Mouse (Mus musculus) liver, embryonic 16.5 days (tissue): Measurements from ENCODE around the gene Ubxn1. TPM values are rescaled to one million over a fixed set of nuclear protein-coding genes. Genes with fewer than 3 reads are reported as not detected.
A peak's percentile ranks its signal among the peaks of the same experiment; 100 is the strongest.

ENCODE experiments used
- ATAC-seq: fragments of 200-750 bp; cut with Nextera tagmentation; 2 replicates; pipeline ENCODE4 v1.8.0; 2017; ENCODE audit warnings: low read depth, mild to moderate bottlenecking, moderate number of reproducible peaks, moderate library complexity
- H3K27ac ChIP-seq: fragments of 300-500 bp; sonication (generic); 2 replicates; pipeline ENCODE4 v1.5.1; 2014; ENCODE audit warnings: mild to moderate bottlenecking, low read length
- H3K27me3 ChIP-seq: fragments of 300-500 bp; sonication (generic); 2 replicates; pipeline ENCODE4 v1.6.1; 2014; ENCODE audit warnings: low read depth, low read length, mixed read lengths; ENCODE audit not compliant: control insufficient read depth, insufficient read depth
- H3K36me3 ChIP-seq: fragments of 300-500 bp; sonication (generic); 2 replicates; pipeline ENCODE4 v1.6.1; 2014; ENCODE audit warnings: mild to moderate bottlenecking; ENCODE audit not compliant: control insufficient read depth, insufficient read depth
- H3K4me1 ChIP-seq: fragments of 300-500 bp; sonication (generic); 2 replicates; pipeline ENCODE4 v1.6.1; 2014; ENCODE audit warnings: low read depth, low read length, mixed read lengths; ENCODE audit not compliant: control insufficient read depth
- H3K4me2 ChIP-seq: fragments of 300-500 bp; sonication (generic); 2 replicates; pipeline ENCODE4 v1.6.1; 2014; ENCODE audit warnings: low read depth, low read length, mixed read lengths
- H3K4me3 ChIP-seq: fragments of 300-500 bp; sonication (generic); 2 replicates; pipeline ENCODE4 v1.5.1; 2014; ENCODE audit warnings: low read depth, mild to moderate bottlenecking, low read length
- H3K9ac ChIP-seq: fragments of 300-500 bp; sonication (generic); 2 replicates; pipeline ENCODE4 v1.6.1; 2014; ENCODE audit warnings: low read depth, low read length
- H3K9me3 ChIP-seq: fragments of 300-500 bp; sonication (generic); replicated peaks from 2 replicates; pipeline ENCODE4 v1.6.1; 2016; ENCODE audit warnings: low read length; ENCODE audit not compliant: control insufficient read depth
- WGBS: fragments of 180-500 bp; shearing (Covaris S2); extraction: QIAGEN DNeasy Blood & Tissue Kit; methylation state at CpG from one replicate; pipeline ENCODE4 v1.1.7; 2014; ENCODE audit not compliant: insufficient replicate concordance; 5-methylcytosine and 5-hydroxymethylcytosine counted together
- polyA plus RNA-seq: library from polyadenylated mRNA; unstranded; fragments of >200 nt; fragmentation: Nextera tagmentation; extraction: Ambion mirVana; gene quantifications from 2 replicates; pipeline ENCODE4 v1.2.1, GENCODE M21; 2015

Ubxn1 gene
- polyA plus RNA-seq, 1 experiment from 2014 or later: 92.7 TPM

- ATAC-seq: no peak
- Histone ChIP-seq H3K9me3 (no peaks in the 10 kb centered on the region), H3K36me3 (peaks cover 82% of the 10 kb centered on the region), H3K27ac (no peak overlapping the region), H3K4me2 (no peak overlapping the region), H3K4me1 (no peaks in the 10 kb centered on the region), H3K27me3 (no peaks in the 10 kb centered on the region), H3K9ac (no peak overlapping the region), H3K4me3 (no peak overlapping the region)
- 81% methylated on average over 6 of the region's 6 CpGs for WGBS
Observed at GRCm38 (mm10) chr19:8908531-8908930, 37.2 kb downstream of the Ubxn1 start.

- Histone ChIP-seq H3K4me3 (no peak overlapping the region), H3K27me3 (no peaks in the 10 kb centered on the region), H3K36me3 (peaks cover 91% of the 10 kb centered on the region), H3K9ac (no peak overlapping the region), H3K4me1 (no peaks in the 10 kb centered on the region), H3K4me2 (no peak overlapping the region), H3K27ac (no peak overlapping the region), H3K9me3 (no peaks in the 10 kb centered on the region)
- 89% methylated on average over 5 of the region's 5 CpGs for WGBS
- ATAC-seq: no peak
Observed at GRCm38 (mm10) chr19:8911810-8912209, 40.5 kb downstream of the Ubxn1 start.

GRCm38 (mm10) chr19:8914212-8914611 lies 42.9 kb downstream of the Ubxn1 start:
- Histone ChIP-seq H3K9ac (no peak overlapping the region), H3K9me3 (no peaks in the 10 kb centered on the region), H3K27me3 (no peaks in the 10 kb centered on the region), H3K36me3 (peaks cover 69% of the 10 kb centered on the region), H3K4me2 (no peak overlapping the region), H3K4me3 (no peak overlapping the region), H3K27ac (no peak overlapping the region), H3K4me1 (no peaks in the 10 kb centered on the region)
- ATAC-seq: no peak
- WGBS: 85% methylated on average over 3 of the region's 3 CpGs

- WGBS: 78% methylated on average over 3 of the region's 3 CpGs
Observed at GRCm38 (mm10) chr19:8919000-8919399, 47.7 kb downstream of the Ubxn1 start.

GRCm38 (mm10) chr19:8919684-8920072 lies 48.4 kb downstream of the Ubxn1 start:
- WGBS: 58% methylated on average over 6 of the region's 6 CpGs
- ATAC-seq: no peak
- Histone ChIP-seq H3K4me3 (peak overlapping the region; percentile 87), H3K4me1 (peaks cover 16% of the 10 kb centered on the region), H3K27me3 (no peaks in the 10 kb centered on the region), H3K4me2 (peak overlapping the region; percentile 92), H3K9me3 (no peaks in the 10 kb centered on the region), H3K36me3 (peaks cover 17% of the 10 kb centered on the region), H3K27ac (peak overlapping the region; percentile 96), H3K9ac (peak overlapping the region; percentile 90)

More at GRCm38 (mm10) chr19:8919000-8919399, 47.7 kb downstream of the Ubxn1 start:
- H3K9ac ChIP-seq: no peak overlapping the region
- no peak overlapping the region for H3K4me2 ChIP-seq
- H3K27me3 ChIP-seq: no peaks in the 10 kb centered on the region
- no peak overlapping the region for H3K27ac ChIP-seq
- peaks cover 24% of the 10 kb centered on the region for H3K36me3 ChIP-seq
- no peak for ATAC-seq
- no peaks in the 10 kb centered on the region for H3K9me3 ChIP-seq
- H3K4me3 ChIP-seq: no peak overlapping the region
- peaks cover 16% of the 10 kb centered on the region for H3K4me1 ChIP-seq

GRCm38 (mm10) chr19:8920073-8920736 lies 48.9 kb downstream of the Ubxn1 start, which contains the start of gene B3gat3:
Gene B3gat3 (plus strand): TSS chr19:8920374.
- peak within 1 kb of the TSS; percentile 96 for H3K27ac ChIP-seq
- no peaks in the 10 kb centered on the region for H3K9me3 ChIP-seq
- H3K4me2 ChIP-seq: peak within 1 kb of the TSS; percentile 92
- ATAC-seq: peak; percentile 96
- H3K27me3 ChIP-seq: no peaks in the 10 kb centered on the region
- H3K4me3 ChIP-seq: peak within 1 kb of the TSS; percentile 87
- peaks cover 16% of the 10 kb centered on the region for H3K4me1 ChIP-seq
- H3K9ac ChIP-seq: peak within 1 kb of the TSS; percentile 90
- peaks cover 12% of the 10 kb centered on the region for H3K36me3 ChIP-seq
- under 1% methylated on average over 48 of the region's 50 CpGs for WGBS

- H3K9me3 ChIP-seq: no peaks in the 10 kb centered on the region
- H3K36me3 ChIP-seq: peaks cover 5% of the 10 kb centered on the region
- no peaks in the 10 kb centered on the region for H3K27me3 ChIP-seq
- peak overlapping the region; percentile 96 for H3K27ac ChIP-seq
- under 1% methylated on average over 6 of the region's 6 CpGs for WGBS
- peak overlapping the region; percentile 90 for H3K9ac ChIP-seq
- peak overlapping the region; percentile 87 for H3K4me3 ChIP-seq
- peaks cover 16% of the 10 kb centered on the region for H3K4me1 ChIP-seq
- no peak for ATAC-seq
- peak overlapping the region; percentile 92 for H3K4me2 ChIP-seq
Observed at GRCm38 (mm10) chr19:8920836-8921291, 49.6 kb downstream of the Ubxn1 start.

- Histone ChIP-seq H3K36me3 (no peaks in the 10 kb centered on the region; the same call in 1 of the 2 replicates), H3K27ac (peak overlapping the region; percentile 96; the same call in 1 of the 2 replicates), H3K4me1 (peaks cover 19% of the 10 kb centered on the region), H3K4me3 (peak overlapping the region; percentile 87), H3K9ac (peak overlapping the region; percentile 90; the same call in 1 of the 2 replicates), H3K27me3 (no peaks in the 10 kb centered on the region), H3K9me3 (no peaks in the 10 kb centered on the region), H3K4me2 (peak overlapping the region; percentile 92)
- ATAC-seq: no peak
- WGBS: 73% methylated on average over 9 of the region's 9 CpGs
Observed at GRCm38 (mm10) chr19:8921741-8922140, 50.4 kb downstream of the Ubxn1 start.
